Mouse (Mus musculus) myocyte (in vitro differentiated cells): Measurements from ENCODE around the gene Smyd1. TPM values are rescaled to one million over a fixed set of nuclear protein-coding genes. Genes with fewer than 3 reads are reported as not detected.
"Not testable (repeated sequence)": the region's sequence is repeated elsewhere in the genome, so short reads cannot be mapped to it uniquely, and the experiment has no call there.

Experiments used
- H3K27me3 ChIP-seq: one replicate; pipeline ENCODE4 v1.6.1; 2011; ENCODE audit not compliant: control insufficient read depth, insufficient read depth, insufficient read length
- H3K36me3 ChIP-seq: one replicate; pipeline ENCODE4 v1.6.1; 2011; ENCODE audit not compliant: control insufficient read depth, insufficient read depth
- H3K4me2 ChIP-seq: one replicate; pipeline ENCODE4 v1.6.1; 2011; ENCODE audit warnings: low read depth, control low read depth
- H3K4me3 ChIP-seq: one replicate; pipeline ENCODE4 v1.5.1; 2011; ENCODE audit warnings: mild to moderate bottlenecking, control low read depth, moderate library complexity
- H3K79me2 ChIP-seq: one replicate; pipeline ENCODE4 v1.6.1; 2011; ENCODE audit not compliant: control insufficient read depth, insufficient read depth
- H3ac ChIP-seq: one replicate; pipeline ENCODE4 v1.6.1; 2011; ENCODE audit not compliant: control insufficient read depth, insufficient read length
- CEBPB ChIP-seq: IDR thresholded peaks from 2 replicates; pipeline ENCODE4 v1.6.1; 2011; ENCODE audit warnings: mild to moderate bottlenecking, moderate library complexity; ENCODE audit not compliant: poor library complexity, insufficient read depth, severe bottlenecking
- E2F4 ChIP-seq: IDR thresholded peaks from one replicate; pipeline ENCODE4 v1.6.1; 2011; ENCODE audit warnings: mild to moderate bottlenecking, control low read depth, moderate library complexity; ENCODE audit not compliant: insufficient read depth
- MAX ChIP-seq: IDR thresholded peaks from one replicate; pipeline ENCODE4 v1.6.1; 2011; ENCODE audit warnings: low read depth, mild to moderate bottlenecking, control low read depth
- MYOD1 ChIP-seq, 3 experiments: IDR thresholded peaks; one replicate each; pipeline ENCODE4 v1.6.1; 2011; ENCODE audit warnings: control low read depth in 2 of 3, low read depth in 2 of 3, mild to moderate bottlenecking in 2 of 3, moderate library complexity in 1 of 3; ENCODE audit not compliant: insufficient read length in 2 of 3, control insufficient read depth in 1 of 3
- MYOG ChIP-seq, 3 experiments: IDR thresholded peaks; one replicate each; pipeline ENCODE4 v1.6.1; 2011; ENCODE audit warnings: control low read depth in 2 of 3, low read depth in 2 of 3, mild to moderate bottlenecking in 2 of 3; ENCODE audit not compliant: insufficient read length in 2 of 3, control insufficient read depth in 1 of 3, insufficient read depth in 1 of 3
- POLR2A ChIP-seq: IDR thresholded peaks from one replicate; pipeline ENCODE4 v1.6.1; 2011; ENCODE audit warnings: low read depth, mild to moderate bottlenecking, control low read depth, moderate library complexity; ENCODE audit not compliant: insufficient read length
- POLR2AphosphoS2 ChIP-seq: IDR thresholded peaks from one replicate; pipeline ENCODE4 v1.6.1; 2011; ENCODE audit warnings: low read depth, control low read depth; ENCODE audit not compliant: insufficient read length
- REST ChIP-seq: IDR thresholded peaks from one replicate; pipeline ENCODE4 v1.6.1; 2011; ENCODE audit warnings: mild to moderate bottlenecking, control low read depth, moderate library complexity; ENCODE audit not compliant: insufficient read depth, insufficient read length
- SRF ChIP-seq: IDR thresholded peaks from one replicate; pipeline ENCODE4 v1.6.1; 2011; ENCODE audit warnings: low read depth; ENCODE audit not compliant: control insufficient read depth, insufficient read length
- TCF12 ChIP-seq: IDR thresholded peaks from one replicate; pipeline ENCODE4 v1.6.1; 2011; ENCODE audit warnings: mild to moderate bottlenecking, control low read depth; ENCODE audit not compliant: poor library complexity, insufficient read depth, severe bottlenecking
- TCF3 ChIP-seq: IDR thresholded peaks from one replicate; pipeline ENCODE4 v1.6.1; 2011; ENCODE audit warnings: low read depth, control low read depth; ENCODE audit not compliant: insufficient read length
- USF1 ChIP-seq: IDR thresholded peaks from one replicate; pipeline ENCODE4 v1.6.1; 2011; ENCODE audit warnings: low read depth, mild to moderate bottlenecking, control low read depth, moderate library complexity
- polyA plus RNA-seq: library from polyadenylated mRNA; unstranded; fragments of >200 nt; fragmentation: generic; extraction: Trizol; gene quantifications from one replicate; pipeline ENCODE4 v1.2.1, GENCODE M21; 2012; ENCODE audit warnings: missing spikeins

The Smyd1 gene
- polyA plus RNA-seq, 1 experiment = 141 TPM

DNA sequence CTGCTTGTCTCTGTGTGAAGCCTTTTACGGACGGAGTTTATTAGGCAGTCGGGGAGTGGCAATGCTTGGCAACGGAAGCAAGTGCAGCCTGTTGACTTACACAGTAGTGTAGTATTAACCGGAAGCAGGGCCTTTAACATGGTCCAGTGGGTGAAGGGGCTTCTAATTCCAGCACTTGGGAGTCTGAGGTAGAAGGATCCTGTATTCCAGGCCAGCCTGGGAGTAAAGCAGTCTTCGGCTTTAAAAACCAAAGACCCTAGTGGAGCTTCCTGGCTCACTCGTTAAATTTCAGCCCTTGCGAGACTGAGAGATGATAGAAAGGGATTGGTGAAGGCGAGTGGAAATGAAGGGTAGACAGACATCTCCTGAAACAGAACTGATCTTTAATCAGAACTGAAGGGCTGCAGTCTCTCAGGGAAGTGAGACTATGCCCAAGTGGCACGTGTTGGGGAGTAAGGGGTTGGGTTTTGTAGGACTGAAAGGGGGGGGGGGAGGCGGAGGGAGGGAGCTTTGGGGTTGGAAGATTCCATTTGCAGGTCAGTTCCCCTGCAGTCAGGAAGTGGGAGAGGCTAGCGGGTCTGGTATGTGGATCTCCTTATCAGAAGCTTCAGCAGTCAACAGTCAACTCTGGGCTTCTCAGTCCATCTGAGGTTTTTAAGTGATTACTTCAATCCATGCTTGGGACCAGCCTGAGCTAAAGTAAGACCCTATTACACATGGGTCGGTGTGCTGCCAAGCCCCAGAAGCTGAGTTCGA lies 51.6 kb downstream of the Smyd1 start:
- Histone ChIP-seq H3K4me2 (peak overlapping the region; percentile 94), H3K4me3 (peak overlapping the region; percentile 87), H3K36me3 (no peaks in the 10 kb centered on the region), H3ac (no peak overlapping the region), H3K27me3 (no peaks in the 10 kb centered on the region), H3K79me2 (peaks cover 27% of the 10 kb centered on the region)
- TF ChIP-seq MAX = no peak
- no peak for TF ChIP-seq POLR2AphosphoS2
- TF ChIP-seq TCF12 = no peak
- TF ChIP-seq TCF3 = no peak
- no peak for TF ChIP-seq MYOG (IDR thresholded peaks at IDR 0.05; ENCODE audit: control insufficient read depth in 1 of 3, insufficient read depth in 1 of 3, insufficient read length in 2 of 3, low read depth in 2 of 3)
- no peak for TF ChIP-seq E2F4
- TF ChIP-seq CEBPB = no peak
- no peak for TF ChIP-seq SRF
- TF ChIP-seq USF1 = no peak
- TF ChIP-seq REST = no peak
- TF ChIP-seq POLR2A = no peak
- no peak for TF ChIP-seq MYOD1 (IDR thresholded peaks at IDR 0.05; ENCODE audit: control insufficient read depth in 1 of 3, insufficient read length in 2 of 3, low read depth in 2 of 3)

DNA sequence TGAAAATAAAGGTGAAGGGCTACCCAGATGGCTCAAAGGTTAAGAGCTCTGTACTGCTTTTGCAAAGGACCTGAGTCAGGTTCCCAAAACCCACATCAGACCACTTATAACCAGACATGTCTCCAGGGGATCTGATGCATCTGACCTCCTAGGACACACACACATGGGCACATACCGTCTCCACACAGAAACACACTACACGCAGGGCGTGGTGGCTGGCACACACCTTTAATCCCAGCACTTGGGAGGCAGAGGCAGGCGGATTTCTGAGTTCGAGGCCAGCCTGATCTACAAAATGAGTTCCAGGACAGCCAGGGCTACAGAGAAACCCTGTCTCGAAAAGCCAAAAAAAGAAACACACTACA lies 52.4 kb downstream of the Smyd1 start:
- peaks cover 27% of the 10 kb centered on the region for H3K79me2 ChIP-seq
- H3K4me3 ChIP-seq, H3ac ChIP-seq, H3K4me2 ChIP-seq, H3K36me3 ChIP-seq, H3K27me3 ChIP-seq: not testable (repeated sequence)

DNA sequence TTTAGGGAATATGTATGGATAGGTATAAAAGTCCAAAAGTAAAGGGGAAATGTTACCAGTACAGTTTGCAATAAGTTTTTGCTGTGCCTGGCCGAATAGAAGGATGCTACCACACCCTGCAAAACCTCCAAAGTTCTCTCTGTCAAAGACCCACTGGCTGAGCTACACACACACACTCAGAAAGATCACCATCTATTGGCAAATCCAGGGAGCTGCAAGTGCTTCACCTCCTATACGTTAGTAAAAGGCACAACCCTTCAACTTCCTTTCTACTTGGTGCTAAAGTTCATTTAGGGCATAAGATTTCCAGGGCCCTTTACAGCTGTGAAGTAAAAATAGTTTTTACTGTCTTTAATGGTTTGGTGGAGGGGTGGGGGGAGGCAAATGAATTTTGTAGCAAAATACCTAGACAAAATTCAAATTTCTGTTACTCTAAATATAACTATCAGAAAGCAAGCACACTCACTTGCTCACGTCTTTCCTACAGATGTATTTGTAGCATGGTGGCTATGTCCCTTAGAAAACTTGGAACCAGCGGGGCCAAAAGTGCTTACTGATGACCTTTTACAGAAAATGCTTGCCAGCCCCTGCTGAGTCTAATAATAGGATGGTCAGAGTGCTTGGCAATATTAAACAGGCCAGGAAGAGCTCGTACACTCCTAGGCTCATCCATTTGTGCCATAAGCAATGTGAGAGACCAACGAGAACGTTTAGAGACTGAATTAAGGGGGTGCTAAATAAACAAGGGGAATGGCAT lies 52.9 kb downstream of the Smyd1 start:
- H3K79me2 ChIP-seq = peaks cover 22% of the 10 kb centered on the region
- peak overlapping the region; percentile 2 for H3K4me2 ChIP-seq
- H3K4me3 ChIP-seq = no peak overlapping the region
- no peak for TF ChIP-seq MYOG (IDR thresholded peaks at IDR 0.05; ENCODE audit: control insufficient read depth in 1 of 3, insufficient read depth in 1 of 3, insufficient read length in 2 of 3, low read depth in 2 of 3)
- TF ChIP-seq SRF = no peak
- no peak for TF ChIP-seq E2F4
- TF ChIP-seq REST = no peak
- no peak for TF ChIP-seq TCF12
- TF ChIP-seq MAX = no peak
- TF ChIP-seq POLR2AphosphoS2 = no peak
- no peak for TF ChIP-seq USF1
- TF ChIP-seq MYOD1 (IDR thresholded peaks at IDR 0.05; ENCODE audit: control insufficient read depth in 1 of 3, insufficient read length in 2 of 3, low read depth in 2 of 3) = no peak
- TF ChIP-seq CEBPB = no peak
- no peak for TF ChIP-seq TCF3
- H3ac ChIP-seq = no peak overlapping the region
- H3K27me3 ChIP-seq = no peaks in the 10 kb centered on the region
- no peaks in the 10 kb centered on the region for H3K36me3 ChIP-seq

DNA sequence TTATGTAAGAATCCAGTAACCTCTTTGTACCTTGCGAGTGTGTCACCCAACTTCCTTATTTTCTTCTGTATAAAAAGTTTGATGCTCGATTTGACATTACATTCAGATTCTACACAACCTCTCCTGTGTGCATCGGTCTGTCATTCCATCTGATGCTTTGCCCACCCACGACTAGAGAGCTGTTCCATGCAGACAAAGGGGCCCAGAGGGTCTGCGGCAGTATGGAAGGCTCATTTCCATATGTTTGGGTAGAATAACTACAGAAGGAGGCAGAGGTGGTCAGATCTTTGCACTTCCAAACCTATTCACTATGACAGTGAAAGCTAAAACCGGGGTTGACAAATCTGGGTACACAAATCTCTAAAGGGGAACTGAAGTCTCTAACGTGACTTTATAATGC lies 54.4 kb downstream of the Smyd1 start:
- not testable (repeated sequence) for H3K79me2 ChIP-seq, H3K4me3 ChIP-seq, H3K27me3 ChIP-seq, H3K36me3 ChIP-seq, H3K4me2 ChIP-seq, H3ac ChIP-seq

DNA sequence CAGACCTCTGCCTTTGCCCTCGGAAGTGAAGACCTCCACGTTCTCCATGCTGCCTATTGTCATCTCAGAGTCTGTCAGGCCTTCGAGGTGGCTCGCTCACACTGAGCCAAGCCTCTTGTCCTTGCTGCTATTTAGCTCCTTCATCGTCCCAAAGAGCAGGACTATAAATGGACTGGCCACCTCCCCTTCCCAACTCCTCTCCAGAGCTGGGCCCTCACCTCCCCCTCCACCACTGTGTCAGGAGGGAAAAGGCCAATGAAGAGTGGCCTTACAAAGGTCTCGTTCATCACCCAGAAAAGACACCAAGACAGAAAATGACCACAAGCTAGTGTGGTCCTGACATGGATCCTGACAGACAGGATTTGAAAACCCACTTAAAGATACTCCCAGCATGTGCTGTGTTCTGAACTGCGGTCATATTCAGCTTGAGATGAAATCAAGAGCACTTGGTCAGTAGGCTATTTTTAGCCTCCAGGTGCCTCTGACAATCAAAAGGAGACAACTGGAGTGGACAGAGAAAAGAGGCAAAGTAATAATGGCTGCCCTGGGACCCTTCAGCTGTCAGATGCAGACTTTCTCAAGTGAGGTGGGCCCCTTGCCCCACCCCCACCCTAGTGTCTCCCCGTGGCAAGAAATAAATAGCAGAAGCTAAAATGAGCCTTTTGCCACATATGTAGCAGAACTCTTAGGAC lies 59.7 kb downstream of the Smyd1 start:
- H3K36me3 ChIP-seq = no peaks in the 10 kb centered on the region
- no peaks in the 10 kb centered on the region for H3K27me3 ChIP-seq
- H3K4me2 ChIP-seq = peak overlapping the region; percentile 84
- H3ac ChIP-seq = no peak overlapping the region
- TF ChIP-seq MYOD1 (IDR thresholded peaks at IDR 0.05; ENCODE audit: control insufficient read depth in 1 of 3, insufficient read length in 2 of 3, low read depth in 2 of 3) (peak; percentile 82 to 90 (median 85)), POLR2AphosphoS2 (peak; percentile 55), CEBPB (no peak), POLR2A (peak; percentile 67), SRF (no peak), E2F4 (no peak), MYOG (IDR thresholded peaks at IDR 0.05; ENCODE audit: control insufficient read depth in 1 of 3, insufficient read depth in 1 of 3, insufficient read length in 2 of 3, low read depth in 2 of 3) (peak in 2 of 3 experiments; percentile 39 to 61), TCF3 (no peak), USF1 (no peak), TCF12 (peak; percentile 76), REST (no peak), MAX (no peak)
- H3K79me2 ChIP-seq = peaks cover 20% of the 10 kb centered on the region
- H3K4me3 ChIP-seq = peak overlapping the region; percentile 29
